Mouse (Mus musculus) liver, embryonic 11.5 days (tissue): ENCODE results near the gene Ctso. TPM values are rescaled to one million over a fixed set of nuclear protein-coding genes. Genes with fewer than 3 reads are reported as not detected.

Source experiments
- ATAC-seq: fragments of 200-750 bp; cut with Nextera tagmentation; replicated peaks from 2 replicates; pipeline ENCODE4 v1.8.0; 2017; ENCODE audit warnings: moderate number of reproducible peaks, mild to moderate bottlenecking, moderate TSS enrichment, moderate library complexity; ENCODE audit not compliant: low FRiP score
- DNase-seq: peaks from one replicate; pipeline ENCODE4 v3.0.0-alpha.2; 2017; ENCODE audit warnings: low spot score
- H3K27ac ChIP-seq: fragments of 300-500 bp; sonication (generic); 2 replicates; pipeline ENCODE4 v1.5.1; 2014; ENCODE audit warnings: mild to moderate bottlenecking, low read depth, low read length, control low read depth
- H3K27me3 ChIP-seq: fragments of 300-500 bp; sonication (generic); replicated peaks from 2 replicates; pipeline ENCODE4 v1.6.1; 2014; ENCODE audit warnings: low read length, mixed read lengths; ENCODE audit not compliant: control insufficient read depth, insufficient read depth
- H3K36me3 ChIP-seq: fragments of 300-500 bp; sonication (generic); 2 replicates; pipeline ENCODE4 v1.6.1; 2014; ENCODE audit warnings: mild to moderate bottlenecking, low read length, moderate library complexity, mixed read lengths; ENCODE audit not compliant: control insufficient read depth, insufficient read depth
- H3K4me1 ChIP-seq: fragments of 300-500 bp; sonication (generic); replicated peaks from 2 replicates; pipeline ENCODE4 v1.6.1; 2014; ENCODE audit warnings: low read length, mixed read lengths; ENCODE audit not compliant: control insufficient read depth, insufficient read depth
- H3K4me2 ChIP-seq: fragments of 300-500 bp; sonication (generic); 2 replicates; pipeline ENCODE4 v1.6.1; 2014; ENCODE audit warnings: mild to moderate bottlenecking, control low read depth, moderate library complexity
- H3K4me3 ChIP-seq: fragments of 300-500 bp; sonication (generic); 2 replicates; pipeline ENCODE4 v1.5.1; 2014; ENCODE audit warnings: low read depth, low read length, control low read depth
- H3K9ac ChIP-seq: fragments of 300-500 bp; sonication (generic); 2 replicates; pipeline ENCODE4 v1.6.1; 2014; ENCODE audit warnings: low read depth, low read length, control low read depth
- H3K9me3 ChIP-seq: fragments of 300-500 bp; sonication (generic); 2 replicates; pipeline ENCODE4 v1.6.1; 2016; ENCODE audit warnings: low read length, inconsistent platforms, mixed read lengths; ENCODE audit not compliant: control insufficient read depth
- WGBS: fragments of 180-500 bp; shearing (Covaris S2); extraction: QIAGEN DNeasy Blood & Tissue Kit; methylation state at CpG from one replicate; pipeline ENCODE4 v1.1.7; 2014; 5-methylcytosine and 5-hydroxymethylcytosine counted together
- polyA plus RNA-seq: library from polyadenylated mRNA; unstranded; fragments of >200 nt; fragmentation: Nextera tagmentation; extraction: Ambion mirVana; gene quantifications from 2 replicates; pipeline ENCODE4 v1.2.1, GENCODE M21; 2014

Gene Ctso
- polyA plus RNA-seq, 1 experiment from 2014 or later = 6.5 TPM

GRCm38 (mm10) chr3:81975607-81976006 is 43.2 kb downstream of the Ctso start:
- Histone ChIP-seq H3K27me3 (no peaks in the 10 kb centered on the region), H3K27ac (no peak overlapping the region)
- ATAC-seq = no peak

GRCm38 (mm10) chr3:81976102-81976501 is 43.7 kb downstream of the Ctso start, which contains the start of gene Tdo2:
Gene Tdo2, minus strand, starts transcription at chr3:81976202.
- no peak for ATAC-seq
- no peaks in the 10 kb centered on the region for H3K4me1 ChIP-seq

More at GRCm38 (mm10) chr3:81975607-81976006, 43.2 kb downstream of the Ctso start:
- H3K4me2 ChIP-seq = no peak overlapping the region
- H3K9ac ChIP-seq = no peak overlapping the region
- H3K9me3 ChIP-seq = no peaks in the 10 kb centered on the region
- no peak for DNase-seq
- no peak overlapping the region for H3K4me3 ChIP-seq
- H3K4me1 ChIP-seq = no peaks in the 10 kb centered on the region
- 54% methylated on average over 4 of the region's 4 CpGs for WGBS
- no peaks in the 10 kb centered on the region for H3K36me3 ChIP-seq

GRCm38 (mm10) chr3:81981576-81981975 is 49.2 kb downstream of the Ctso start:
- Histone ChIP-seq H3K4me2 (no peak overlapping the region), H3K4me1 (no peaks in the 10 kb centered on the region), H3K27ac (no peak overlapping the region), H3K9ac (no peak overlapping the region), H3K27me3 (no peaks in the 10 kb centered on the region), H3K36me3 (no peaks in the 10 kb centered on the region), H3K9me3 (no peaks in the 10 kb centered on the region), H3K4me3 (no peak overlapping the region)
- WGBS = 86% methylated on average over 5 of the region's 5 CpGs
- DNase-seq = no peak
- ATAC-seq = no peak

More at GRCm38 (mm10) chr3:81976102-81976501, 43.7 kb downstream of the Ctso start, which contains the start of gene Tdo2:
- Histone ChIP-seq H3K4me2 (no peak within 1 kb of the TSS), H3K27ac (no peak within 1 kb of the TSS), H3K36me3 (no peaks in the 10 kb centered on the region), H3K9ac (no peak within 1 kb of the TSS), H3K9me3 (no peaks in the 10 kb centered on the region), H3K4me3 (no peak within 1 kb of the TSS), H3K27me3 (no peaks in the 10 kb centered on the region)
- no peak for DNase-seq

GRCm38 (mm10) chr3:81981990-81982389 is 49.6 kb downstream of the Ctso start, which contains the start of gene Asic5:
Gene Asic5, plus strand, starts transcription at chr3:81982290.
- ATAC-seq (no peak), DNase-seq (no peak)
- Histone ChIP-seq H3K27me3 (no peaks in the 10 kb centered on the region), H3K4me3 (no peak within 1 kb of the TSS), H3K4me1 (no peaks in the 10 kb centered on the region), H3K9ac (no peak within 1 kb of the TSS), H3K27ac (no peak within 1 kb of the TSS), H3K9me3 (no peaks in the 10 kb centered on the region), H3K36me3 (no peaks in the 10 kb centered on the region), H3K4me2 (no peak within 1 kb of the TSS)
- 84% methylated on average over 5 of the region's 5 CpGs for WGBS

- 80% methylated on average over 8 of the region's 8 CpGs for WGBS
- no peak overlapping the region for H3K27ac ChIP-seq
- no peaks in the 10 kb centered on the region for H3K9me3 ChIP-seq
- H3K36me3 ChIP-seq = no peaks in the 10 kb centered on the region
- H3K9ac ChIP-seq = no peak overlapping the region
- H3K4me3 ChIP-seq = no peak overlapping the region
- no peak overlapping the region for H3K4me2 ChIP-seq
- no peak for DNase-seq
- H3K27me3 ChIP-seq = no peaks in the 10 kb centered on the region
- ATAC-seq = no peak
- no peaks in the 10 kb centered on the region for H3K4me1 ChIP-seq
Observed at GRCm38 (mm10) chr3:81983120-81983895, 50.9 kb downstream of the Ctso start.

- H3K4me1 ChIP-seq = 0 out of 2 replicates have a peak, but pooled peaks cover 2% of the 10 kb centered on the region
- H3K27ac ChIP-seq = no peak overlapping the region
- H3K9ac ChIP-seq = no peak overlapping the region
- H3K4me3 ChIP-seq = no peak overlapping the region
- no peak for ATAC-seq
- WGBS = 52% methylated on average over 1 of the region's 1 CpGs
- no peak overlapping the region for H3K4me2 ChIP-seq
- no peaks in the 10 kb centered on the region for H3K36me3 ChIP-seq
- H3K27me3 ChIP-seq = no peaks in the 10 kb centered on the region
- no peaks in the 10 kb centered on the region for H3K9me3 ChIP-seq
- no peak for DNase-seq
Observed at GRCm38 (mm10) chr3:81985100-81985499, 52.7 kb downstream of the Ctso start.

- no peak overlapping the region for H3K9ac ChIP-seq
- DNase-seq (no peak), ATAC-seq (no peak)
- H3K4me1 ChIP-seq = 0 out of 2 replicates have a peak, but pooled peaks cover 2% of the 10 kb centered on the region
- no peak overlapping the region for H3K4me2 ChIP-seq
- no peaks in the 10 kb centered on the region for H3K36me3 ChIP-seq
- H3K9me3 ChIP-seq = no peaks in the 10 kb centered on the region
- no peak overlapping the region for H3K27ac ChIP-seq
- WGBS = 88% methylated on average over 2 of the region's 2 CpGs
- H3K4me3 ChIP-seq = no peak overlapping the region
- H3K27me3 ChIP-seq = no peaks in the 10 kb centered on the region
Observed at GRCm38 (mm10) chr3:81986103-81986502, 53.7 kb downstream of the Ctso start.

- Histone ChIP-seq H3K27ac (no peak overlapping the region), H3K27me3 (no peaks in the 10 kb centered on the region), H3K36me3 (no peaks in the 10 kb centered on the region), H3K4me3 (no peak overlapping the region), H3K9ac (no peak overlapping the region), H3K4me1 (0 out of 2 replicates have a peak, but pooled peaks cover 2% of the 10 kb centered on the region), H3K4me2 (no peak overlapping the region), H3K9me3 (no peaks in the 10 kb centered on the region)
- DNase-seq (no peak), ATAC-seq (no peak)
- 86% methylated on average over 3 of the region's 3 CpGs for WGBS
Observed at GRCm38 (mm10) chr3:81987628-81988027, 55.2 kb downstream of the Ctso start.

GRCm38 (mm10) chr3:81989692-81990141 is 57.3 kb downstream of the Ctso start:
- H3K4me2 ChIP-seq = no peak overlapping the region
- no peaks in the 10 kb centered on the region for H3K27me3 ChIP-seq
- DNase-seq = no peak
- H3K9me3 ChIP-seq = no peaks in the 10 kb centered on the region
- no peak overlapping the region for H3K4me3 ChIP-seq
- H3K27ac ChIP-seq = peak overlapping the region; percentile 19; the same call in 1 of the 2 replicates
- no peaks in the 10 kb centered on the region for H3K36me3 ChIP-seq
- H3K9ac ChIP-seq = no peak overlapping the region
- 0 out of 2 replicates have a peak, but pooled peaks cover 2% of the 10 kb centered on the region for H3K4me1 ChIP-seq
- no peak for ATAC-seq
- WGBS = 11% methylated on average over 2 of the region's 2 CpGs
